In genomic region chr15:78541606-78542005, GRCm38 (mm10) we compare ENCODE assay signal across 10 mouse cellular contexts. TPM values are rescaled to one million over a fixed set of nuclear protein-coding genes. Genes with fewer than 3 reads are reported as not detected.
A peak's percentile ranks its signal among the peaks of the same experiment; 100 is the strongest.
DNase-seq lines count a peak whose midpoint lies in the region; ATAC-seq lines count a peak whose summit lies in the region.
"Had no signal": no experiment of that assay in that cellular context is flagged by ENCODE, and none has a peak within 500 bp of the region (broad histone marks: within the 10 kb centered on the region; RNA-seq: fewer than 3 reads in every experiment).

No protein-coding gene starts in this region.

- DNase-seq in forebrain, embryonic 11.5 days (ENCODE audit: low spot score) = no peak
- DNase-seq in left cerebral cortex, postnatal 4 days = peak; percentile 87
- DNase-seq in left cerebral cortex, postnatal 10 days (ENCODE audit: extremely low spot score in 1 of 2, low spot score in 2 of 2) = no peak
- DNase-seq in cerebellum, adult 8-10 months = peak; percentile 77
- DNase-seq in heart, postnatal 14 days = peak; percentile 33 to 69
- DNase-seq in natural killer cell, adult 2 months (ENCODE audit: low spot score in 2 of 2) = no peak
- DNase-seq in adrenal gland, postnatal 36 days = no peak

- H3K4me1 ChIP-seq in forebrain, embryonic 13.5 days = peaks cover 37% of the 10 kb centered on the region
- H3K4me1 ChIP-seq in forebrain, embryonic 11.5 days (replicated peaks; ENCODE audit: control insufficient read depth, insufficient read depth, low read length) = 0 out of 2 replicates have a peak, but pooled peaks cover 2% of the 10 kb centered on the region

- H3K36me3 ChIP-seq in forebrain, embryonic 13.5 days (ENCODE audit: poor library complexity, severe bottlenecking) = no peaks in the 10 kb centered on the region
- no peaks in the 10 kb centered on the region for H3K36me3 ChIP-seq in forebrain, embryonic 11.5 days (ENCODE audit: control insufficient read depth, insufficient read depth, low read length)
- H3K36me3 ChIP-seq: limb, embryonic 12.5 days; midbrain, embryonic 12.5 days had no signal

- no peaks in the 10 kb centered on the region for H3K27me3 ChIP-seq in forebrain, embryonic 13.5 days
- no peaks in the 10 kb centered on the region; the same call in 1 of the 2 replicates for H3K27me3 ChIP-seq in forebrain, embryonic 11.5 days (ENCODE audit: control insufficient read depth, insufficient read depth, low read length)

- intact Hi-C loops in left cerebral cortex, postnatal 4 days (cut with DNase I) = no loop called here
- intact Hi-C loops in left cerebral cortex, postnatal 10 days (cut with DNase I) = no loop called here
- intact Hi-C loops in heart, postnatal 14 days (cut with DNase I) = no loop called here

- H3K4me2 ChIP-seq in forebrain, embryonic 13.5 days = 0 out of 2 replicates have a peak overlapping the region, but pooled peaks have one; percentile 10
- no peak overlapping the region for H3K4me2 ChIP-seq in forebrain, embryonic 11.5 days (ENCODE audit: low read depth, low read length, severe bottlenecking)
- H3K4me2 ChIP-seq: limb, embryonic 12.5 days; midbrain, embryonic 12.5 days had no signal

- 47% methylated on average over 3 of the region's 3 CpGs for WGBS in forebrain, embryonic 13.5 days
- WGBS in forebrain, embryonic 11.5 days = 80% methylated on average over 3 of the region's 3 CpGs

- peak overlapping the region; percentile 62 for H3K27ac ChIP-seq in forebrain, embryonic 13.5 days
- H3K27ac ChIP-seq in forebrain, embryonic 11.5 days (ENCODE audit: low read depth, low read length) = no peak overlapping the region
- H3K27ac ChIP-seq: limb, embryonic 12.5 days; midbrain, embryonic 12.5 days had no signal

- no peak overlapping the region for H3K4me3 ChIP-seq in forebrain, embryonic 13.5 days
- H3K4me3 ChIP-seq in forebrain, embryonic 11.5 days (ENCODE audit: low read depth, low read length) = no peak overlapping the region
- H3K4me3 ChIP-seq: limb, embryonic 12.5 days; midbrain, embryonic 12.5 days had no signal

- no peaks in the 10 kb centered on the region for H3K9me3 ChIP-seq in forebrain, embryonic 13.5 days (replicated peaks)
- H3K9me3 ChIP-seq in forebrain, embryonic 11.5 days (ENCODE audit: control insufficient read depth, low read length) = no peaks in the 10 kb centered on the region
- H3K9me3 ChIP-seq: limb, embryonic 12.5 days; midbrain, embryonic 12.5 days had no signal

- peak; percentile 66 for ATAC-seq in forebrain, embryonic 13.5 days
- no peak for ATAC-seq in forebrain, embryonic 11.5 days (replicated peaks; ENCODE audit: low FRiP score)

- H3K9ac ChIP-seq in forebrain, embryonic 13.5 days = peak overlapping the region; percentile 8; the same call in 1 of the 2 replicates
- H3K9ac ChIP-seq in forebrain, embryonic 11.5 days (ENCODE audit: low read length) = no peak overlapping the region
- H3K9ac ChIP-seq: limb, embryonic 12.5 days; midbrain, embryonic 12.5 days had no signal

RNA-seq across cellular contexts. Expression of gene Sstr3, which starts 2.9 kb away (rescaled TPM):
- polyA plus RNA-seq in forebrain, embryonic 13.5 days (2015; fragmentation: Nextera tagmentation; extraction: Ambion mirVana) = 0.96 and 1.4 TPM in 2 replicates
- 0.09 TPM in 1 of 2 replicates, not detected in the other for polyA plus RNA-seq in forebrain, embryonic 11.5 days (2014; fragmentation: Nextera tagmentation; extraction: Ambion mirVana)
- 1 to 10 TPM; 5.5 to 6.5 TPM for total RNA-seq in left cerebral cortex, postnatal 4 days (2021)
- total RNA-seq in left cerebral cortex, postnatal 10 days (2021) = 10 to 100 TPM; 12.9 to 14.4 TPM
- not detected for total RNA-seq in heart, postnatal 14 days (2021)
- total RNA-seq in adrenal gland, postnatal 36 days (2021) = under 1 TPM; 0.30 to 0.70 TPM

RNA-seq across cellular contexts. Expression of gene C1qtnf6, which starts 10.4 kb away (rescaled TPM):
- polyA plus RNA-seq in forebrain, embryonic 13.5 days (2015; fragmentation: Nextera tagmentation; extraction: Ambion mirVana) = 4.1 and 5.8 TPM in 2 replicates
- 10.0 and 12.1 TPM in 2 replicates for polyA plus RNA-seq in forebrain, embryonic 11.5 days (2014; fragmentation: Nextera tagmentation; extraction: Ambion mirVana)
- total RNA-seq in left cerebral cortex, postnatal 4 days (2021) = 10 to 100 TPM; 12.2 to 13.4 TPM
- 10 to 100 TPM; 14.4 to 15.9 TPM for total RNA-seq in left cerebral cortex, postnatal 10 days (2021)
- 10 to 100 TPM; 83.9 to 98.0 TPM for total RNA-seq in heart, postnatal 14 days (2021)
- 10 to 100 TPM; 38.1 to 40.7 TPM for total RNA-seq in adrenal gland, postnatal 36 days (2021)

RNA-seq across cellular contexts. Expression of gene Rac2, which starts 31.0 kb away (rescaled TPM):
- 2.9 and 3.4 TPM in 2 replicates for polyA plus RNA-seq in forebrain, embryonic 13.5 days (2015; fragmentation: Nextera tagmentation; extraction: Ambion mirVana)
- polyA plus RNA-seq in forebrain, embryonic 11.5 days (2014; fragmentation: Nextera tagmentation; extraction: Ambion mirVana) = 5.7 and 9.4 TPM in 2 replicates
- total RNA-seq in left cerebral cortex, postnatal 4 days (2021) = 1 to 10 TPM; 1.4 to 4.2 TPM
- total RNA-seq in left cerebral cortex, postnatal 10 days (2021) = 1 to 10 TPM; 1.6 to 2.1 TPM
- 10 to 100 TPM in 1 of 2 experiments, 1 to 10 TPM in 1; 3.9 to 18.7 TPM for total RNA-seq in heart, postnatal 14 days (2021)
- total RNA-seq in adrenal gland, postnatal 36 days (2021) = 1 to 10 TPM; 3.3 to 3.7 TPM

RNA-seq across cellular contexts. Expression of gene Il2rb, which starts 46.5 kb away (rescaled TPM):
- not detected in 2 replicates for polyA plus RNA-seq in forebrain, embryonic 13.5 days (2015; fragmentation: Nextera tagmentation; extraction: Ambion mirVana)
- polyA plus RNA-seq in forebrain, embryonic 11.5 days (2014; fragmentation: Nextera tagmentation; extraction: Ambion mirVana) = 0.07 TPM in 1 of 2 replicates, not detected in the other
- under 1 TPM in 1 of 2 experiments, not detected in 1; 0.08 TPM for total RNA-seq in left cerebral cortex, postnatal 4 days (2021)
- total RNA-seq in left cerebral cortex, postnatal 10 days (2021) = under 1 TPM in 1 of 2 experiments, not detected in 1; 0.17 TPM
- under 1 TPM; 0.07 to 0.20 TPM for total RNA-seq in heart, postnatal 14 days (2021)
- 1 to 10 TPM in 1 of 2 experiments, under 1 TPM in 1; 0.76 to 1.4 TPM for total RNA-seq in adrenal gland, postnatal 36 days (2021)
- polyA plus RNA-seq: midbrain, embryonic 12.5 days had no signal

RNA-seq across cellular contexts. Expression of gene Cyth4, which starts 55.2 kb away (rescaled TPM):
- polyA plus RNA-seq in forebrain, embryonic 13.5 days (2015; fragmentation: Nextera tagmentation; extraction: Ambion mirVana) = 3.1 and 3.4 TPM in 2 replicates
- 1.9 and 2.0 TPM in 2 replicates for polyA plus RNA-seq in forebrain, embryonic 11.5 days (2014; fragmentation: Nextera tagmentation; extraction: Ambion mirVana)
- 1 to 10 TPM; 3.9 to 6.0 TPM for total RNA-seq in left cerebral cortex, postnatal 4 days (2021)
- total RNA-seq in left cerebral cortex, postnatal 10 days (2021) = 10 to 100 TPM; 10.4 to 11.6 TPM
- 1 to 10 TPM; 5.7 to 8.8 TPM for total RNA-seq in heart, postnatal 14 days (2021)
- 10 to 100 TPM in 1 of 2 experiments, 1 to 10 TPM in 1; 6.8 to 10.2 TPM for total RNA-seq in adrenal gland, postnatal 36 days (2021)

Comparison
In these comparisons a context has a peak if more than half of its experiments do, and no peak if none do; other contexts are left out.
1. DNase-seq: peak in left cerebral cortex, postnatal 4 days (single experiment), cerebellum, adult 8-10 months (single experiment) and heart, postnatal 14 days (2 of 2); none in forebrain, embryonic 11.5 days (single experiment), left cerebral cortex, postnatal 10 days (0 of 2), natural killer cell, adult 2 months (0 of 2) and adrenal gland, postnatal 36 days (0 of 2).